10 mouse cellular contexts compared by ENCODE assay signal in the genomic region with DNA sequence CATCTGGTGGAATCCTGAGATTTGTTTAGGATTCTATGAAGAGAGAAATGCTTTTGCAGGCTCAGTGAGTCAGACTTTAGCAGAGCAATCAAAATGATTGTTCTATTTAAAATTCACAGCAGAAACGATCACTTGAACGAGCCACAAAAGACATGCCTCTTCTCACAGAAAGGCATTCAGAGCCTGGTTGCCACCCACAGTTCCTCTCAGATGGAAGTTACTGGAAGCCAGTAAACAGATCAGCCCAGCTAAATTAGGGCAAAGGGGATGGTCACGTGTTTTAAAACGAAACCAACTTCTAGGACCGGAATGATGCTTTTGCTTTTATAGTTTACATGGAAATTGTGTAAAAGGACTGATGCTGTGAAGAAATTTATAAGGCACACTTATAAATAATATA. TPM values are rescaled to one million over a fixed set of nuclear protein-coding genes. Genes with fewer than 3 reads are reported as not detected.
DNase-seq lines count a peak whose midpoint lies in the region; ATAC-seq and TF ChIP-seq lines count a peak whose summit lies in the region.
"Had no signal": no experiment of that assay in that cellular context is flagged by ENCODE, and none has a peak within 500 bp of the region (broad histone marks: within the 10 kb centered on the region; RNA-seq: fewer than 3 reads in every experiment).

No protein-coding gene starts in this region.

- TF ChIP-seq CTCF in left cerebral cortex, adult 2 months (IDR thresholded peaks at IDR 0.05): no peak

- no peaks in the 10 kb centered on the region for H3K9me3 ChIP-seq in embryonic facial prominence, embryonic 10.5 days

- no peaks in the 10 kb centered on the region for H3K36me3 ChIP-seq in embryonic facial prominence, embryonic 10.5 days (replicated peaks)

- H3K27ac ChIP-seq in left cerebral cortex, adult 2 months: peak overlapping the region; percentile 73
- H3K27ac ChIP-seq in embryonic facial prominence, embryonic 10.5 days (replicated peaks): no peak overlapping the region

- no peak for ATAC-seq in megakaryocyte progenitor cell, adult 5-6 weeks (replicated peaks; ENCODE audit: poor library complexity)

- H3K27me3 ChIP-seq in embryonic facial prominence, embryonic 10.5 days (replicated peaks; ENCODE audit: low read depth, poor library complexity, severe bottlenecking): no peaks in the 10 kb centered on the region

- intact Hi-C loops in left cerebral cortex, adult 2 months (cut with DNase I): loop anchor here (2.0 kb wide), 1 partner anchor 50 kb away; no protein-coding TSS in a partner anchor

- H3K4me1 ChIP-seq in embryonic facial prominence, embryonic 10.5 days: no peaks in the 10 kb centered on the region

- 79% methylated on average over 5 of the region's 5 CpGs for WGBS in embryonic facial prominence, embryonic 10.5 days

- no peak overlapping the region for H3K4me3 ChIP-seq in left cerebral cortex, adult 2 months
- H3K4me3 ChIP-seq in embryonic facial prominence, embryonic 10.5 days: no peak overlapping the region

- DNase-seq in gastrocnemius, adult 18-20 months (ENCODE audit: low spot score): peak; percentile 14
- DNase-seq in gastrocnemius, postnatal 4 days (ENCODE audit: low spot score in 2 of 2): no peak
- DNase-seq in layer of hippocampus, adult 18-20 months (ENCODE audit: low spot score in 2 of 2): peak; percentile 40 to 66
- no peak for DNase-seq in layer of hippocampus, postnatal 25 days (ENCODE audit: extremely low spot score in 1 of 2, low spot score in 1 of 2)
- DNase-seq in brain, adult 2 months (ENCODE audit: low read depth, low spot score): peak; percentile 90
- DNase-seq in left cerebral cortex, adult 2 months (ENCODE audit: extremely low spot score in 1 of 2, low spot score in 2 of 2): peak in 1 of 2 experiments; percentile 48
- DNase-seq in embryonic facial prominence, embryonic 10.5 days (ENCODE audit: low spot score): no peak
- DNase-seq: adrenal gland, adult 2 months; liver had no signal

RNA-seq across cellular contexts. Expression of gene Phyhipl, which starts 6.9 kb away (rescaled TPM):
- not detected for total RNA-seq in gastrocnemius, adult 18-20 months (2021)
- total RNA-seq in gastrocnemius, postnatal 4 days (2021): under 1 TPM; 0.34 to 0.93 TPM
- 100 to 1,000 TPM; 177 to 195 TPM for total RNA-seq in layer of hippocampus, adult 18-20 months (2021)
- total RNA-seq in layer of hippocampus, postnatal 25 days (2021): 100 to 1,000 TPM; 209 to 212 TPM
- total RNA-seq in left cerebral cortex, adult 2 months (2021): 100 to 1,000 TPM; 212 to 221 TPM
- total RNA-seq in megakaryocyte progenitor cell, adult 5-6 weeks (2015): not detected in 2 replicates
- not detected in 2 replicates for total RNA-seq in megakaryocyte progenitor cell, adult 5-6 weeks (2017)
- 9.2 and 18.5 TPM in 2 replicates for polyA plus RNA-seq in embryonic facial prominence, embryonic 10.5 days (2016; fragmentation: Nextera tagmentation; extraction: Ambion mirVana)

Comparison
In these comparisons a context has a peak if more than half of its experiments do, and no peak if none do; other contexts are left out.
1. DNase-seq: peak in gastrocnemius, adult 18-20 months (single experiment), layer of hippocampus, adult 18-20 months (2 of 2) and brain, adult 2 months (single experiment); none in gastrocnemius, postnatal 4 days (0 of 2), layer of hippocampus, postnatal 25 days (0 of 2) and embryonic facial prominence, embryonic 10.5 days (single experiment).
2. RNA of gene Phyhipl, which starts 6.9 kb away (total RNA-seq): 212 to 221 TPM in left cerebral cortex, adult 2 months, 209 to 212 TPM in layer of hippocampus, postnatal 25 days and 177 to 195 TPM in layer of hippocampus, adult 18-20 months; 0.34 to 0.93 TPM in gastrocnemius, postnatal 4 days, not detected in gastrocnemius, adult 18-20 months and not detected in megakaryocyte progenitor cell, adult 5-6 weeks; every median in the first group is over 10 times any median in the second.